Comparison of ENCODE assay signal across 8 mouse cellular contexts in the genomic region with DNA sequence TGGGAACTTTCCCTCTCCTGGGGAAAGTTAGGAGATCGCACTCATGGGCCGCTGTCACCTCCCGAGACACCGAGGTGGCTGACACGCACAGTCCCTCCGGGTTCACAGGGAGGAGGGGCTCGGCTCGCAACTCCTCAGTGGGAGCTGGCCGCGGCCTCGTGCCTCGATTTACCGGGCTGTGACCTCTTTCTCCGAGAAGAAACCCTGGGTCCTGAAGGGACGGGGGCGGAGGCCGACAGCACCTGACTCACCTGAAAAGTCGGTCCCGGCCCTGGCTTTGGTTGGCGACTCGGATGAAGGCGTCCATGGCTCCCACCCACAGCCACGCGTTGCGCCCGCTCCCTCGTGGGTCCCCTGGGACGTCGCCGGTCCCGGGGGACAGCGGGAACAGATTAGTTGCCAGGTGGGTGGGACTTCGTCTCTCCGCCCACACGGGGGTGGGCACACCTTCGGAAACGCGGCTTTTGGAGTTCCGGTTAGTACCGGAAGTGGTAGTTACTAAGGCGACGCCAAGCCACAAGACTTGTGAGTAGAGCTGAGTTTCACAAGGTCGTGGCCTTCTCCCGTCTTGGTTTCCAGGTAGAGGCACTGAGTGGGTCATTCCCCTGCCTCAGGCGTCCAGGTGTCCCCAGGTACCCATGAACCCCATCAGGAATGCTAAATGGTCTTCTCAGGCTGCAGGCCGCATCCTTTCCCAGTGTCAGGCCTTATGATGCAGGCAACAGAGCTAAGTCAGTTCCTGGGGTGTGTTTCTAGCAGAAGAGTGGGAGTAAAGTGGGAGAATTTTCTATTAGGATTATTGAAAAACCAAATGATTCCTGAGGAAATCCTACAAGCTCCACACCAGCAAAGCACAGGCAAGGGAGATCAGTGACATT. TPM values are rescaled to one million over a fixed set of nuclear protein-coding genes. Genes with fewer than 3 reads are reported as not detected.
A peak's percentile ranks its signal among the peaks of the same experiment; 100 is the strongest.
DNase-seq lines count a peak whose midpoint lies in the region; ATAC-seq and TF ChIP-seq lines count a peak whose summit lies in the region.

Pex11a (minus strand) TSS at position 473 of the 878 bp plus-strand sequence.
Wdr93 (plus strand) TSS at position 505 of the 878 bp plus-strand sequence.

- ATAC-seq in frontal cortex, adult (ENCODE audit: low TSS enrichment) = peak; percentile 82
- peak; percentile 86 for ATAC-seq in lung, embryonic 15.5 days (ENCODE audit: borderline replicate concordance, extremely low read depth, low FRiP score, low TSS enrichment)

- H3K4me2 ChIP-seq in lung, embryonic 15.5 days = peak within 1 kb of the TSS; percentile 98

- peaks cover 15% of the 10 kb centered on the region for H3K4me1 ChIP-seq in hindbrain, embryonic 10.5 days (replicated peaks)
- H3K4me1 ChIP-seq in lung, embryonic 15.5 days = peaks cover 5% of the 10 kb centered on the region; the same call in 1 of the 2 replicates
- 0 out of 2 replicates have a peak, but pooled peaks cover 2% of the 10 kb centered on the region for H3K4me1 ChIP-seq in olfactory bulb, adult 2 months (ENCODE audit: control insufficient read depth, insufficient read depth, low read length)

- peak; percentile 87 for DNase-seq in Muller cell, postnatal 12 days (ENCODE audit: inconsistent ontology term)
- peak; percentile 73 for DNase-seq in cerebellum, adult 9-11 months
- DNase-seq in hindbrain, embryonic 10.5 days (ENCODE audit: low spot score) = peak; percentile 81
- DNase-seq in layer of hippocampus, adult 9-10 months (ENCODE audit: low spot score) = peak; percentile 60
- peak; percentile 72 to 78 for DNase-seq in thymus, adult 18-20 months

- H3K4me3 ChIP-seq in hindbrain, embryonic 10.5 days = peak within 1 kb of the TSS; percentile 79
- peak within 1 kb of the TSS; percentile 70 for H3K4me3 ChIP-seq in lung, embryonic 15.5 days
- peak within 1 kb of the TSS; percentile 61 for H3K4me3 ChIP-seq in olfactory bulb, adult 2 months (ENCODE audit: insufficient read depth, low read depth, low read length)

- H3K36me3 ChIP-seq in hindbrain, embryonic 10.5 days = 0 out of 2 replicates have a peak, but pooled peaks cover 5% of the 10 kb centered on the region
- no peaks in the 10 kb centered on the region for H3K36me3 ChIP-seq in lung, embryonic 15.5 days

- H3K27ac ChIP-seq in hindbrain, embryonic 10.5 days = peak within 1 kb of the TSS; percentile 85
- no peak within 1 kb of the TSS for H3K27ac ChIP-seq in lung, embryonic 15.5 days
- H3K27ac ChIP-seq in olfactory bulb, adult 2 months (ENCODE audit: insufficient read depth, low read depth, low read length) = no peak within 1 kb of the TSS

- peak within 1 kb of the TSS; percentile 58 for H3K9ac ChIP-seq in lung, embryonic 15.5 days

- H3K9me3 ChIP-seq in hindbrain, embryonic 10.5 days = no peaks in the 10 kb centered on the region
- H3K9me3 ChIP-seq in lung, embryonic 15.5 days = no peaks in the 10 kb centered on the region

- no peak for TF ChIP-seq CTCF in olfactory bulb, adult 2 months (IDR thresholded peaks at IDR 0.05; ENCODE audit: insufficient read depth, low read depth, low read length)

- 3% methylated on average over 46 of the region's 46 CpGs for WGBS in hindbrain, embryonic 10.5 days
- WGBS in lung, embryonic 15.5 days = 2% methylated on average over 46 of the region's 46 CpGs
- 2% methylated on average over 46 of the region's 46 CpGs for WGBS in olfactory bulb, adult 2 months

- TF ChIP-seq POLR2A in olfactory bulb, adult 2 months (IDR thresholded peaks at IDR 0.05; ENCODE audit: insufficient read depth, low read depth, low read length) = no peak

- H3K27me3 ChIP-seq in hindbrain, embryonic 10.5 days (ENCODE audit: insufficient read depth, poor library complexity, severe bottlenecking) = peaks cover 7% of the 10 kb centered on the region
- no peaks in the 10 kb centered on the region for H3K27me3 ChIP-seq in lung, embryonic 15.5 days

RNA-seq across cellular contexts. Expression of gene Pex11a, which starts in this region (rescaled TPM):
- polyA plus RNA-seq in hindbrain, embryonic 10.5 days (2016; fragmentation: Nextera tagmentation; extraction: Ambion mirVana) = 8.0 and 8.3 TPM in 2 replicates
- 10.2 and 12.1 TPM in 2 replicates for polyA plus RNA-seq in lung, embryonic 15.5 days (2015; fragmentation: Nextera tagmentation; extraction: Ambion mirVana)
- polyA plus RNA-seq in olfactory bulb, adult 2 months (2012; ENCODE audit: insufficient read depth, insufficient read length, low replicate concordance, missing spikeins) = not detected in 2 replicates

RNA-seq across cellular contexts. Expression of gene Wdr93, which starts in this region (rescaled TPM):
- 0.47 and 0.52 TPM in 2 replicates for polyA plus RNA-seq in hindbrain, embryonic 10.5 days (2016; fragmentation: Nextera tagmentation; extraction: Ambion mirVana)
- polyA plus RNA-seq in lung, embryonic 15.5 days (2015; fragmentation: Nextera tagmentation; extraction: Ambion mirVana) = 0.78 and 0.86 TPM in 2 replicates
- not detected in 2 replicates for polyA plus RNA-seq in olfactory bulb, adult 2 months (2012; ENCODE audit: insufficient read depth, insufficient read length, low replicate concordance, missing spikeins)
